Mouse (Mus musculus): ENCODE data around the gene Xylt1. TPM values are rescaled to one million over a fixed set of nuclear protein-coding genes. Genes with fewer than 3 reads are reported as not detected.

Gene Xylt1
- polyA plus RNA-seq, 1 experiment from 2014 or later, result 2.6 TPM

DNA sequence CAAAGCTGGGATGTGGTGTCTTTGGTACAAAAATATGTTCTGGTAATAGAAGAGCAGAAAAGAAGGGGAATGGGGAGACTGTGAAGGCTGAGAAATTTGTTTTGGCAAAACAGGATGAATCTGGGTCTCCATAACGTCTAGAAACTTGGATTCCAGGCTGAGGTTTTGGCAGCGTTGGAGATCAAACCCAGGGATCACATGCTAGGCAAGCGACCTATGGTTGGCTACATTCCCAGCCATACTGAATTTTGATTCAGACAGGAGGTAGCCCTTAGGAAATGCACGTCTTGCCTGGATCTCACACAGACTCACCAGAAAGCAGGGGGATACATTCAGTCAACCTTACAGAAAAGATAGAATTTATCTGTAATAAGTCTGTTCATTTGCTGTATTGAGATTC lies 84.2 kb downstream of the Xylt1 start:
- ATAC-seq, result no peak
- Histone ChIP-seq H3K27ac (ENCODE audit: low read length) (peak overlapping the region; percentile 10; the same call in 1 of the 2 replicates), H3K4me2 (ENCODE audit: low read length) (no peak overlapping the region), H3K9ac (replicated peaks; ENCODE audit: low read depth, low read length) (no peak overlapping the region), H3K36me3 (ENCODE audit: control insufficient read depth, insufficient read depth) (no peaks in the 10 kb centered on the region), H3K27me3 (replicated peaks; ENCODE audit: control insufficient read depth, insufficient read depth, low read length) (no peaks in the 10 kb centered on the region), H3K4me3 (replicated peaks; ENCODE audit: low read length) (no peak overlapping the region), H3K4me1 (replicated peaks; ENCODE audit: control insufficient read depth, insufficient read depth, low read length) (peaks cover 11% of the 10 kb centered on the region), H3K9me3 (ENCODE audit: control insufficient read depth, low read length) (no peaks in the 10 kb centered on the region)
- WGBS, result 39% methylated on average over 4 of the region's 4 CpGs

DNA sequence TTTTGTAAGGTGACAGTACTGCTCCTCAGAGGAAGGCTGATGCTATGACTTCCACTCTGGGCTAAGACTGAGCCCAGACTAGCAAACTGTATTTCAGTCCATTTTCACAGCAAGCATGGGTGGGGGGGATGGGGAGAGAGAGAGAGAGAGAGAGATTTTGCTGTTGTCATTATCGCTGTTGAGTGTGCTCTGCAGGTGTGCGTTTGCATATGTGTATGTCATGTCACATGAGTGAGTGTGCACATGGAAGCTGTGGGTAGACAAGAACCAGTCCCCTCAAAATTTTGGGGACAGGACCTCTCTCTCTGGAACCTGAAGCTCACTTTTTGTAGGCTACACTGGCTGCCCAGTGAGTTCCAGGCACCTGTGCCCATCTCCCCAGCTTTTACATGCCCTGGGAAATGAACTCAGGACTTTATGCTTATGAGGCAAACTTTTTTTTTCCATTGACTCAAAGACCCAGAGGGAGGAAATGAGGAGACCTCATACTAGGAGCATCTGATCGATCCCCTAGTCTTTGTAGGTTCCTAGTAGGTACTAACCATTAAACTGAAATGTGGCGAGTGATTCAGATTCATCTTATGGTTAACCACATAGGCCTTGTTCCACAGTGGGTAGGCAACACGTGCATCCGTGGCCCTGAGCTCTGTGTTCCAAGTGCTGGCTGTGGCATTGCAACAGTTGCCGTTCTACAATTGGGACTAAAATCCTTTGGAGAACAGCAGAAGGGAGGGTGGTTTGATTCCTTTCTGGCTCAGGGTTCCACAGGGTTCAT lies 85.4 kb downstream of the Xylt1 start:
- peaks cover 11% of the 10 kb centered on the region for H3K4me1 ChIP-seq (replicated peaks; ENCODE audit: control insufficient read depth, insufficient read depth, low read length)
- no peak overlapping the region for H3K4me2 ChIP-seq (ENCODE audit: low read length)
- 85% methylated on average over 7 of the region's 7 CpGs for WGBS
- no peaks in the 10 kb centered on the region for H3K27me3 ChIP-seq (replicated peaks; ENCODE audit: control insufficient read depth, insufficient read depth, low read length)
- no peak overlapping the region for H3K4me3 ChIP-seq (replicated peaks; ENCODE audit: low read length)
- no peak overlapping the region for H3K9ac ChIP-seq (replicated peaks; ENCODE audit: low read depth, low read length)
- H3K36me3 ChIP-seq (ENCODE audit: control insufficient read depth, insufficient read depth), result no peaks in the 10 kb centered on the region
- ATAC-seq, result no peak
- H3K9me3 ChIP-seq (ENCODE audit: control insufficient read depth, low read length), result no peaks in the 10 kb centered on the region
- no peak overlapping the region for H3K27ac ChIP-seq (ENCODE audit: low read length)

DNA sequence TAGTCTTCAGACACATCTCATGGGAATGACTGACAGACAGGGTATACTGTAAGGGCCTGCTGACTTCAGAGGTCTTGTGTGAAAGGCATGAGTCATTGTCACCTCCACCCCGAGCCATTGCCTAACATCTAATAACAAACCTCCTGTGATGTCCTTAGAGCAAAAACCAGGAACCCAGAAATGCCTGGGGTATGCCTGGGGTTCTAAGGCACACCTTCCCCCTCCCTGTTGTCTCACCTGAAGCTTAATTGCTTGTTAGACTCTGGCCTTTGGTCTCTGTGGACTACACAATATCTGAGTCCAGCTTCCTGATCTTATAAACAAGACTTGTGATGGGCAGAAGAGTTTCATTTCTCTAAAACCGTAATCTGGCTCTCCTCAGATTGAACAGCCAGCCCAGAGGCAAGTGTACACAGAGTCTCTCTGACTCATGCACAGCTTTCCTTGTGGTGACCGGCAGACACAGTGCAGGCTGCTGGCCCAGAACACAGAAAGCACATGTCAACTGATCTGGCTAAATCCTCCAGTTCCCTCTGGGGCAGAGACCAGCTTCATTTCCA lies 89.5 kb downstream of the Xylt1 start:
- Histone ChIP-seq H3K4me1 (replicated peaks; ENCODE audit: control insufficient read depth, insufficient read depth, low read length) (peaks cover 28% of the 10 kb centered on the region), H3K4me3 (replicated peaks; ENCODE audit: low read length) (no peak overlapping the region), H3K27me3 (replicated peaks; ENCODE audit: control insufficient read depth, insufficient read depth, low read length) (no peaks in the 10 kb centered on the region), H3K9me3 (ENCODE audit: control insufficient read depth, low read length) (no peaks in the 10 kb centered on the region), H3K36me3 (ENCODE audit: control insufficient read depth, insufficient read depth) (no peaks in the 10 kb centered on the region), H3K9ac (replicated peaks; ENCODE audit: low read depth, low read length) (no peak overlapping the region), H3K4me2 (ENCODE audit: low read length) (no peak overlapping the region), H3K27ac (ENCODE audit: low read length) (no peak overlapping the region)
- 79% methylated on average over 3 of the region's 3 CpGs for WGBS
- ATAC-seq, result no peak

GRCm38 (mm10) chr7:117472055-117472780 lies 91.4 kb downstream of the Xylt1 start:
- WGBS, result 11% methylated on average over 11 of the region's 11 CpGs
- H3K27ac ChIP-seq (ENCODE audit: low read length), result peak overlapping the region; percentile 34
- H3K36me3 ChIP-seq (ENCODE audit: control insufficient read depth, insufficient read depth), result no peaks in the 10 kb centered on the region
- H3K4me2 ChIP-seq (ENCODE audit: low read length), result no peak overlapping the region
- peak; percentile 79 for ATAC-seq
- H3K4me3 ChIP-seq (replicated peaks; ENCODE audit: low read length), result no peak overlapping the region
- no peaks in the 10 kb centered on the region for H3K27me3 ChIP-seq (replicated peaks; ENCODE audit: control insufficient read depth, insufficient read depth, low read length)
- peaks cover 28% of the 10 kb centered on the region for H3K4me1 ChIP-seq (replicated peaks; ENCODE audit: control insufficient read depth, insufficient read depth, low read length)
- H3K9me3 ChIP-seq (ENCODE audit: control insufficient read depth, low read length), result no peaks in the 10 kb centered on the region
- no peak overlapping the region for H3K9ac ChIP-seq (replicated peaks; ENCODE audit: low read depth, low read length)

DNA sequence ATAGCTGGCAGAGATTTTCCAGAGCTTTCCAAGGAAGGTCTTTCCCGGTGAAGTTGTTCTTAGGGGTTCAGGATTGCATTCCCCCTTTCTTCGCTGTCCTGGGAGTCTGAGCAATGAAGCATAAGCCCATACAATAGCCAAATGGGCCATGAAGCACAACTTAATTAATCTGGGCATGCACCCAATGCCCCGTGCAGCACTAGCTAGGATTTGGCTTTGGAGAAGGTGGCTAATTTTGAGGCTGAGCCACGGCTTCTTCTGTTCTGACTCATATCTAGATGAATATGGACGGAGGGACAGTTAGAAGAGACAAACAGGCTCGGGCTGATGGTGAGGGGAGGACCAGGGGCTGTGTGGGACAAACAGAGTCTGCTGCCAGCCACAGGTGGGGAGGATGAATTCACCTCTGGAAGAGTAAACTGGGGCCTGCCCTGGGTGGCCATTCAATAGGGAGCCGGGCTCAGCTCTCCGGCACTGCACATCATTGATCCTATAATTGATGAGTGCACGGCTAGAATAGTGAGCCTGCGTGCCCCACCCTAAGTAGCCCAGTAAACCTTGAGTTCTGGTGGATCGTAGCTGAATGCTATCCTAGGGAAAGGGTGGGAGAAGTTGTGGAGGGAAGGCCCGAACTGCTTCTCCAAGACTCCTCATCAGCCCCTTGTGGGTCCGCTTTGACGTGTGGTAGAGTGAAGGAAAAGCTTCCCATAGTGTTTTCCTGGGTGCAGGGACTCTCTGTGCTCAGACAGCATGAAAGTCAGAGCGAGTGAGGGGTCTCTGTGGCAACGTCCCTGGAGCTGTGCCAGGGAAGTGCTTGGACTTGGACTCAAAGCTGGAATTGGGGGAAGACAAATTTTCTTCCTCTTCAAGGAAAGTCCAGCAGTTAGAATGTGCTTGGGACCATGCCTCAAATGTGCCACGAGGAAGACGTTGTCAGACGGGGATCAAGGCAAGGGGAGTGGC lies 92.3 kb downstream of the Xylt1 start:
- H3K9ac ChIP-seq (replicated peaks; ENCODE audit: low read depth, low read length), result no peak overlapping the region
- 13% methylated on average over 19 of the region's 19 CpGs for WGBS
- no peaks in the 10 kb centered on the region for H3K36me3 ChIP-seq (ENCODE audit: control insufficient read depth, insufficient read depth)
- ATAC-seq, result peak; percentile 85
- no peaks in the 10 kb centered on the region for H3K27me3 ChIP-seq (replicated peaks; ENCODE audit: control insufficient read depth, insufficient read depth, low read length)
- no peak overlapping the region for H3K4me2 ChIP-seq (ENCODE audit: low read length)
- peaks cover 28% of the 10 kb centered on the region for H3K4me1 ChIP-seq (replicated peaks; ENCODE audit: control insufficient read depth, insufficient read depth, low read length)
- H3K9me3 ChIP-seq (ENCODE audit: control insufficient read depth, low read length), result no peaks in the 10 kb centered on the region
- H3K4me3 ChIP-seq (replicated peaks; ENCODE audit: low read length), result no peak overlapping the region
- peak overlapping the region; percentile 46 for H3K27ac ChIP-seq (ENCODE audit: low read length)

- no peak overlapping the region for H3K9ac ChIP-seq (replicated peaks; ENCODE audit: low read depth, low read length)
- H3K27ac ChIP-seq (ENCODE audit: low read length), result peak overlapping the region; percentile 24; the same call in 1 of the 2 replicates
- H3K36me3 ChIP-seq (ENCODE audit: control insufficient read depth, insufficient read depth), result no peaks in the 10 kb centered on the region
- H3K4me3 ChIP-seq (replicated peaks; ENCODE audit: low read length), result no peak overlapping the region
- no peak for ATAC-seq
- H3K27me3 ChIP-seq (replicated peaks; ENCODE audit: control insufficient read depth, insufficient read depth, low read length), result no peaks in the 10 kb centered on the region
- H3K4me1 ChIP-seq (replicated peaks; ENCODE audit: control insufficient read depth, insufficient read depth, low read length), result peaks cover 28% of the 10 kb centered on the region
- no peak overlapping the region for H3K4me2 ChIP-seq (ENCODE audit: low read length)
- 15% methylated on average over 2 of the region's 2 CpGs for WGBS
- H3K9me3 ChIP-seq (ENCODE audit: control insufficient read depth, low read length), result no peaks in the 10 kb centered on the region
Observed at GRCm38 (mm10) chr7:117474302-117474701, 93.5 kb downstream of the Xylt1 start.

DNA sequence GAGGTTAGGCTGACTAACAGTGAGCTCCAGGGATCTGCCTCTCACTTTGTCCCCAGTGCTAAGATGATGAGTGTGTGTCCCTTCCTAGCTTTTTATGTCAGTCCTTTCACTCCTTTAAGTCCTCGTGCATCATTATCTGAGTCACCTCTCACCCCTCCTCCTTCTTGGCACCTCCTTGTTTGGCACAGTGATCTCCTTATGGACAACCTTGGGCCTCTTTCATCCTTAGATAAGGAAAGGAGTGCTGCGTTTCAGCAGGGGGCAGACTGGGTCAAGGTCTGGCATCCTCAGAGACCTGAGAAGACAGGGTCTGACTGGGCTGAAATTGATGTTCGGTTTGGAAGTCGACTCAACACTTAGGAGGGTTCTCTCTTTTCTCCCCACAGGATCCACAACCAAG lies 94.3 kb downstream of the Xylt1 start:
- H3K9ac ChIP-seq (replicated peaks; ENCODE audit: low read depth, low read length), result no peak overlapping the region
- H3K27ac ChIP-seq (ENCODE audit: low read length), result no peak overlapping the region
- H3K9me3 ChIP-seq (ENCODE audit: control insufficient read depth, low read length), result no peaks in the 10 kb centered on the region
- H3K4me2 ChIP-seq (ENCODE audit: low read length), result no peak overlapping the region
- WGBS, result 73% methylated on average over 4 of the region's 4 CpGs
- peaks cover 28% of the 10 kb centered on the region for H3K4me1 ChIP-seq (replicated peaks; ENCODE audit: control insufficient read depth, insufficient read depth, low read length)
- H3K36me3 ChIP-seq (ENCODE audit: control insufficient read depth, insufficient read depth), result no peaks in the 10 kb centered on the region
- no peak for ATAC-seq
- H3K27me3 ChIP-seq (replicated peaks; ENCODE audit: control insufficient read depth, insufficient read depth, low read length), result no peaks in the 10 kb centered on the region
- no peak overlapping the region for H3K4me3 ChIP-seq (replicated peaks; ENCODE audit: low read length)

DNA sequence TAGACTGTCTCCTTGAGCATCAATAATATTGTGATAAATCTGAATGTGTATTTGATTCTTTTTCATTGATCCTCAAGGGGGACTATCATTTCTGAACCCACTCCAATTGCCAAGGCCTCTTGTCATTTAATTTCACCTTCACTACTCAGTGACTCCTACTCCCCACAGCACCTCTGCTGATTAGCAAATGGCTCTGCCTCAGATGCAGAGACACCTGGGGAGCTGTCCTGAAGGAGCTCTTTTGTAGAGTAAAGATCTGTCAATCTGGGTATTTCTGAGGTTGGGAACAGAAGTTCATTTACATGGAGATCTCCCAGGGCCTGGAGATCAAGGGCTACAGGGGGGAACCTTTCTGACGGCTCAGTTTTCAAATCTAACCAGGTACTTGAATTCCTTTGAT lies 98.2 kb downstream of the Xylt1 start:
- 19% methylated on average over 1 of the region's 1 CpGs for WGBS
- no peak overlapping the region for H3K9ac ChIP-seq (replicated peaks; ENCODE audit: low read depth, low read length)
- H3K4me2 ChIP-seq (ENCODE audit: low read length), result no peak overlapping the region
- H3K27ac ChIP-seq (ENCODE audit: low read length), result no peak overlapping the region
- H3K4me1 ChIP-seq (replicated peaks; ENCODE audit: control insufficient read depth, insufficient read depth, low read length), result peaks cover 5% of the 10 kb centered on the region
- ATAC-seq, result no peak
- no peaks in the 10 kb centered on the region for H3K36me3 ChIP-seq (ENCODE audit: control insufficient read depth, insufficient read depth)
- no peaks in the 10 kb centered on the region for H3K27me3 ChIP-seq (replicated peaks; ENCODE audit: control insufficient read depth, insufficient read depth, low read length)
- no peak overlapping the region for H3K4me3 ChIP-seq (replicated peaks; ENCODE audit: low read length)
- no peaks in the 10 kb centered on the region for H3K9me3 ChIP-seq (ENCODE audit: control insufficient read depth, low read length)
